Comparison of ENCODE assay signal across 8 mouse cellular contexts in the genomic region with DNA sequence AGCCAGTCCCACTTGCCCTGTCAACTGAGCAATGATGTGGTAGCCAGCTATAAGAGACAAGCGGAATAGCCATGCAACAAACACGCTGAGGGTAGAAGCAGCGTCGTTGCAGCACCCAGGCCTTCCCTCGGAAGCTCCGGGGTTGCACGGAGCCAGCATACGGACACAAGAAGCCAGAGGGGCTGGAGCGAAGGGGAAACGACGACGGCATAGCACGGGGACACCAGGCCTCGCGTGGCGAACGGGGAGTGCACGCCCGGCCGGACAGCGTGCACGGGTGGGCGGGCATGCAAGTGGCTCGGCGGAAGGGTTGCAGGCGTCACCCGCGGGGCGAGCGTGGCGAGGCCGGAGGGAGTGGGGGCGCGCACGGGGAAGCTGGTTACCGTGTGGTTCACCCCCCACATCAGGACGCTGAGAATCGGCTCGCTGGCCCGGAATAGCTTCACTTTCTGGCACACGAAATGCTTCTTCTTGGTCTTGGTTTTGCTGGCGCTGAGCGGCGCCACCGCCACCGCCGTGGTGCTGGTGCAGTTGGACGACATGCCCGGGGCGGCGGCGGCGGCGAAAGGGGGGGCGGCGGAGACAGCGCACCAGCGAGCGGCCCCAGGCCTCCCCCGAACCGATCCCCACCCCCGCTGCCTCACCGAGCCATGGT. TPM values are rescaled to one million over a fixed set of nuclear protein-coding genes. Genes with fewer than 3 reads are reported as not detected.
DNase-seq lines count a peak whose midpoint lies in the region; ATAC-seq lines count a peak whose summit lies in the region.

A gene (minus strand): TSS at position 642 of the 655 bp plus-strand sequence.

- H3K27me3 ChIP-seq in forebrain, embryonic 11.5 days (ENCODE audit: control insufficient read depth, insufficient read depth, low read length) = no peaks in the 10 kb centered on the region
- H3K27me3 ChIP-seq in heart, embryonic 15.5 days = no peaks in the 10 kb centered on the region
- H3K27me3 ChIP-seq in stomach, embryonic 14.5 days (ENCODE audit: control insufficient read depth, insufficient read depth, low read length) = no peaks in the 10 kb centered on the region

- no peaks in the 10 kb centered on the region for H3K9me3 ChIP-seq in forebrain, embryonic 11.5 days (ENCODE audit: control insufficient read depth, low read length)
- no peaks in the 10 kb centered on the region for H3K9me3 ChIP-seq in heart, embryonic 15.5 days (replicated peaks)
- no peaks in the 10 kb centered on the region for H3K9me3 ChIP-seq in stomach, embryonic 14.5 days (ENCODE audit: control insufficient read depth, low read depth, low read length)

- H3K9ac ChIP-seq in forebrain, embryonic 11.5 days (ENCODE audit: low read length) = peak within 1 kb of the TSS; percentile 94
- H3K9ac ChIP-seq in heart, embryonic 15.5 days = peak within 1 kb of the TSS; percentile 94
- peak within 1 kb of the TSS; percentile 72 for H3K9ac ChIP-seq in stomach, embryonic 14.5 days (replicated peaks; ENCODE audit: low read depth, low read length)

- no peaks in the 10 kb centered on the region; the same call in 1 of the 2 replicates for H3K36me3 ChIP-seq in forebrain, embryonic 11.5 days (ENCODE audit: control insufficient read depth, insufficient read depth, low read length)
- peaks cover 17% of the 10 kb centered on the region; the same call in 1 of the 2 replicates for H3K36me3 ChIP-seq in heart, embryonic 15.5 days
- peaks cover 18% of the 10 kb centered on the region for H3K36me3 ChIP-seq in stomach, embryonic 14.5 days (ENCODE audit: control insufficient read depth, insufficient read depth, low read length)

- WGBS in forebrain, embryonic 11.5 days = 0% methylated on average over 48 of the region's 63 CpGs
- WGBS in heart, embryonic 15.5 days = under 1% methylated on average over 60 of the region's 63 CpGs
- WGBS in stomach, embryonic 14.5 days = under 1% methylated on average over 59 of the region's 63 CpGs

- peak within 1 kb of the TSS; percentile 91 for H3K4me2 ChIP-seq in forebrain, embryonic 11.5 days (ENCODE audit: low read depth, low read length, severe bottlenecking)
- peak within 1 kb of the TSS; percentile 84 for H3K4me2 ChIP-seq in heart, embryonic 15.5 days
- peak within 1 kb of the TSS; percentile 89 for H3K4me2 ChIP-seq in stomach, embryonic 14.5 days (replicated peaks; ENCODE audit: low read depth, low read length)

- peak within 1 kb of the TSS; percentile 85 for H3K4me3 ChIP-seq in forebrain, embryonic 11.5 days (ENCODE audit: low read depth, low read length)
- peak within 1 kb of the TSS; percentile 95 for H3K4me3 ChIP-seq in heart, embryonic 15.5 days
- peak within 1 kb of the TSS; percentile 79 for H3K4me3 ChIP-seq in stomach, embryonic 14.5 days (ENCODE audit: low read depth, low read length)

- peaks cover 6% of the 10 kb centered on the region for H3K4me1 ChIP-seq in forebrain, embryonic 11.5 days (replicated peaks; ENCODE audit: control insufficient read depth, insufficient read depth, low read length)
- peaks cover 22% of the 10 kb centered on the region for H3K4me1 ChIP-seq in heart, embryonic 15.5 days (replicated peaks)
- peaks cover 13% of the 10 kb centered on the region; the same call in 1 of the 2 replicates for H3K4me1 ChIP-seq in stomach, embryonic 14.5 days (ENCODE audit: control insufficient read depth, insufficient read depth, low read length)

- peak; percentile 97 for DNase-seq in heart, adult 11 months
- no peak for DNase-seq in heart, adult 9 months (ENCODE audit: low spot score in 2 of 2)
- peak; percentile 76 for DNase-seq in adrenal gland, adult 2 months
- DNase-seq in forebrain, embryonic 11.5 days (ENCODE audit: low spot score) = peak; percentile 79
- DNase-seq in layer of hippocampus, postnatal 36 days = peak in 1 of 2 experiments; percentile 50
- peak; percentile 57 for DNase-seq in lung, postnatal 36 days

- peak; percentile 47 for ATAC-seq in forebrain, embryonic 11.5 days (replicated peaks; ENCODE audit: low FRiP score)
- ATAC-seq in heart, embryonic 15.5 days (replicated peaks; ENCODE audit: insufficient number of reproducible peaks, insufficient read depth, low FRiP score, low read depth) = peak; percentile 21
- ATAC-seq in stomach, embryonic 14.5 days (ENCODE audit: insufficient number of reproducible peaks, insufficient read depth, low FRiP score, low read depth) = peak; percentile 11; the same call in 1 of the 2 replicates

- H3K27ac ChIP-seq in forebrain, embryonic 11.5 days (ENCODE audit: low read depth, low read length) = peak within 1 kb of the TSS; percentile 90
- peak within 1 kb of the TSS; percentile 92 for H3K27ac ChIP-seq in heart, embryonic 15.5 days
- H3K27ac ChIP-seq in stomach, embryonic 14.5 days (ENCODE audit: low read length) = peak within 1 kb of the TSS; percentile 93

RNA-seq across cellular contexts. Expression of the gene that starts here (rescaled TPM):
- total RNA-seq in adrenal gland, adult 2 months (2021) = 10 to 100 TPM; 26.9 to 27.2 TPM
- polyA plus RNA-seq in adrenal gland, adult 2 months (2012; rRNA removed) = 12.8 and 14.7 TPM in 2 replicates
- 1.8 and 1.9 TPM in 2 replicates for polyA plus RNA-seq in forebrain, embryonic 11.5 days (2014; fragmentation: Nextera tagmentation; extraction: Ambion mirVana)
- polyA plus RNA-seq in heart, embryonic 15.5 days (2015; fragmentation: Nextera tagmentation; extraction: Ambion mirVana) = 0.82 and 0.95 TPM in 2 replicates
- 100 to 1,000 TPM; 109 to 112 TPM for total RNA-seq in layer of hippocampus, postnatal 36 days (2021)
- polyA plus RNA-seq in stomach, embryonic 14.5 days (2014; fragmentation: Nextera tagmentation; extraction: Ambion mirVana) = 1.9 and 2.5 TPM in 2 replicates

Comparison
In these comparisons a context has a peak if more than half of its experiments do, and no peak if none do; other contexts are left out.
1. DNase-seq: peak in heart, adult 11 months (single experiment), adrenal gland, adult 2 months (single experiment), forebrain, embryonic 11.5 days (single experiment) and lung, postnatal 36 days (single experiment); none in heart, adult 9 months (0 of 2).
2. Peak in ATAC-seq, H3K4me3 ChIP-seq, H3K27ac ChIP-seq, H3K9ac ChIP-seq and H3K4me2 ChIP-seq in heart, embryonic 15.5 days; RNA of the gene not detected or under 1 TPM.
3. Peak in every context shown above with its lines, with median percentiles within 50 percentile points of each other: ATAC-seq, H3K27ac ChIP-seq, H3K4me2 ChIP-seq, H3K4me3 ChIP-seq and H3K9ac ChIP-seq.